Mouse (Mus musculus): ENCODE results near the gene Mrgprh.

GRCm38 (mm10) chr17:12844540-12844939 is 31.3 kb upstream of the Mrgprh start:
- TF ChIP-seq CTCF (IDR thresholded peaks at IDR 0.05; ENCODE audit: low read depth, low read length) (no peak), POLR2A (IDR thresholded peaks at IDR 0.05; ENCODE audit: insufficient read depth, low read length) (no peak)

Measured in ES-Bruce4 (cell line).